Mouse (Mus musculus) adrenal gland, adult 8-10 months (tissue): ENCODE measurements around the gene Zfc3h1. TPM values are rescaled to one million over a fixed set of nuclear protein-coding genes. Genes with fewer than 3 reads are reported as not detected.

Source experiments
- DNase-seq: peaks from one replicate; pipeline ENCODE4 v3.0.0; 2022
- total RNA-seq, 4 experiments: library from RNA; stranded (reverse); gene quantifications; 2 replicates each; pipeline ENCODE4 v1.2.4; 2022

Gene Zfc3h1
- total RNA-seq: 10 to 100 TPM; 43.1 to 61.9 (median 51.4) TPM

- DNase-seq: peak; percentile 98
Measured at GRCm38 (mm10) chr10:115384221-115385017, at the start of gene Zfc3h1, which contains the start of gene Thap2. Zfc3h1 (plus strand) TSS chr10:115384959. Thap2 (minus strand) TSS chr10:115384443.

- DNase-seq: no peak
Measured at GRCm38 (mm10) chr10:115336901-115337300, 47.9 kb upstream of the Zfc3h1 start.

- no peak for DNase-seq
Measured at GRCm38 (mm10) chr10:115339820-115340328, 44.9 kb upstream of the Zfc3h1 start.

DNA sequence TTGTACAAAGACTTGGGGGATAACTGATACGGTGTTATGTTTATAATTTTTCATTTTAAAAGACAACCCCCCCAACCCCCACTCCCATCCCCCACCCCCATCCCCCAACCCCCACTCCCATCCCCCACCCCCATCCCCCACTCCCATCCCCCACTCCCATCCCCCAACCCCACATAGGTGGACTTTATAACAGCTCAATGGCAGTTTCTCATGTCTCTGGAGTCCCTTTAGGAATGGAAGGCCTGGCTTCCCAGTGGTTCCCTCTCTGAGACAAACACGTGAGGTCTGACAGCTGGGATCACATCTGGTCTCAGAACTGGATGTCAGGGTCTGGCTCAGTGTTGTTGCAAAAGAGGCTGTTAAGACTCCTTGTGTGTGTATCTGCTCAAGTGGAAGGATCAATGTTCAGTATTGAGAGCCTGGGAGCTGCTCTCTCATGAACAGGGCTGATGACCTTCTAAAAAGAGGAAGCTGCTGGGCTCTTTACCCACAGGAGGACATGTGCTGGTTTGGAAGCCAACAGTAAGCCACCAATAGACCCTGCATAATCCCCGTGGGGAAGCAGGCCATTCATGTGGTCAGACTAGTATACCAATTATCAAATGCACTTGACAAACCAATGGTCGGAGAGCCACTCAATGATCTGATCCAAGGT is 41.9 kb upstream of the Zfc3h1 start:
- DNase-seq: no peak

GRCm38 (mm10) chr10:115346444-115346843 is 38.3 kb upstream of the Zfc3h1 start:
- no peak for DNase-seq

GRCm38 (mm10) chr10:115348131-115348530 is 36.6 kb upstream of the Zfc3h1 start:
- DNase-seq: no peak

DNA sequence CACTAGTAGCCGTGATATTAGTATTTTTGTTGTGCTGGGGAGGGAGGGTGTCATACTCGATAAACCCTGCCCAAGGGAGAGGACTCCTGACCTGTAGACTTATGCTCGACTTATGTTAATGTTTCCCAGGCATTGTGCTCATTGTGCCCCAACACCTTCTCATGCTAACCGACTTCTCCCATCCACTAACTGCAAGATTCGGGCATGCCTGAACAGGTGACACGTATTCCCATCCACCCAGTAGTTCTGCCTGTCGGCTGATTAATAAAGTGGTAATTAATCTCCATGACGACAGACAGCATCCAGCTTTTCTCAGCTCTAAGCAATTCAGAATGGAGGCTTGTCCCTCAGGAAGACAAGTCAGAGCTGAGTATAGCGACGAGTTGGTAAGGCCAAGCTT is 35.7 kb upstream of the Zfc3h1 start:
- DNase-seq: no peak

DNA sequence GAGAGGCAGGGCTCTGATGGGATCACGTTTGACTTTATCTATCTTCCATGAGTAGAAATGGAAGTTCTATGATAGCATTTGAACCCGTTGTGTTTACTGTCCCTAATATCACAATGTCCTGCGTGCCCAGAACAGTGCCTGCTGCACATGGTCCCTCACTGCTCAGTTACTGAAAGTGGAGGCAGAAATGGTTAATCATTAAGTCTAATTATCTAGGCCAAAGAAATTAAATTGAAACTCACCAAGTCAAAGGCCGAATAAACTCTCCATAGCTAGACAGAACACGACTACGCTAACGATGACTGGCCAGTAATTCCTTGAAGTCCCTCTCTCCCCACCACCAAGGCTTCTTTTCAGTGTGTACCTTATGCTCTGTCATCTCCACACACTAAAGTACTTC is 35.2 kb upstream of the Zfc3h1 start:
- DNase-seq: no peak

DNA sequence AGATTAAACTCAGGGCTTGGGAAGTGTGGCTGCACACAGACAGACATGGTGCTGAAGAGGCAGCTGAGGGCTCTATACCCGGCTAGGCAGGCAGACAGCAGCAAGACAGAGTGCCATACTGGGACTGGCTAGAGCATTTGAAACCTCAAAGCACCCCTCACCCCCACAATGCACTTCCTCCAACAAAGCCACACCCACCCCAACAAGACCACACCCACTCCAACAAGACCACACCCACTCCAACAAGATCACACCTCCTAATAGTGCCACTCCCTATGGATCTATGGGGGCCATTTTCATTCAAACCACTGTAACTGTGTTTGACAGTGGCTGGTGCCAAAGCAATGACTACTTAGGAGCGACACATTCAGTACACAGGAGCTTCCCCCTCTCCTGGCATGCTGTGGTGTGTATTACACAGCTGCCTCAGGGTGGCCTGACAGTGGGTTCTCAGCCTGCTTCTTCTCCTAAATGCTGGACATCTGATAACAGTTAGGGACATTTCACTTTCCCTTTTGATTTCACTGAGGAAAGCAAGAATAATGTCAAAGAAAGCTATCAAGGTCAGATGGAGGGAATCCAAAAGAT is 33.9 kb upstream of the Zfc3h1 start:
- DNase-seq: no peak

DNA sequence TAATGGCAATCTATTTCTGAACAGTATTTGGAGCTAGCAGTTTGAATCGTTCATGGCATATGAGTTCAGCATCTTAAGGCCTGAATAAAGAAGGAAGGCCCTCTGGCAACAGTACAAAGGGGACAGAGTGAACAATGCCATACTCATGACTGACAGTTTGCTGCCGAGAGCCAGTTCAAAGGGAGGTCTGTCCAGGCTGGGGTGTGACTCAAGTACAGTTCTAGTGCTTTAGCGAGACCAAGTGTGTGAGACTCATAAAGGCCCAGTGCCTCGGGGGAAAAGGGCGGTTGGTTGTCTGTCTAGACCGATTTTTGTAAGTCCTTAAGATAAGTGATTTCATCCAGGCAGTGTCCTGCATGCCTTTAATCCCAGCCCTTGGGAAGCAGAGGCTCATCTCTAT is 30.2 kb upstream of the Zfc3h1 start:
- DNase-seq: no peak

DNA sequence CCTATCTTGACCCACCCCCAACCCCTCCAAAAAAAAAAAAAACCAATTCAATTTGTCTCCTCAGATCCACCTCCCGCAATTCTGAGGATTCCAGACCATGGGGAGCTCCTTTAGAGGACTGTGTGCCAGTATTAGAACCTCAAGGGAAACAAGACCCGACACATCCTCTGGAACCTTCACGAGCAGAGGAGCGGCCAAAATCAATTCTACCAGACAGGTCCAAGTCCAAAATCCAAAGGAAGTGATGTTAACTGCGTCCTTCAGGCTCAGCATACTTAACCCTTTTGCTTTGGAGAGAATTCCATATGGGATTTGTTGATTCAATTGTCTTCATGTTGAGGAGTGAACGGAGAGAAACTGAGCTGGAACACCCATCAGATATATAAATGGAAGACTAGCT is 29.7 kb upstream of the Zfc3h1 start:
- DNase-seq: no peak

- no peak for DNase-seq
Measured at GRCm38 (mm10) chr10:115356106-115356505, 28.7 kb upstream of the Zfc3h1 start.

GRCm38 (mm10) chr10:115358216-115358919 is 26.4 kb upstream of the Zfc3h1 start:
- DNase-seq: no peak

DNA sequence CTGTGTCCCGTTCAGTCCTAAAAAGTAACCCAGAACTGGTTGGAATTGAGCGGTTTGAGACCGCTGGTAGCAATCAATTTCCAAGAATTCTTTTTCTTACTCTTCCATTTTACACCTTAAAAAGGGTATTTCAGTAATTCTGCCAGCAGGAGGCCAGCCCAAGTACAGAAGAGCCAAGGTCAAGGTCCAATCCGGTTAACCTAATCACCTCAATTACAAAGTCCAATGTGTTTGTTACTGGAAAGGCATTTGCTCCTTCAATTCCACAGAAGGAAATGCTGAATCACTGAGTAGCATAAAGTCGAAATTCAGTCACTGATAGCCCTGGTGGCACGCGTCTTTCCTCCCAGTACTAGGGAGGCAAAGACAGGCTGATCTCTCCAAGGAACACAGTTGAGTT is 25.7 kb upstream of the Zfc3h1 start:
- DNase-seq: no peak

DNA sequence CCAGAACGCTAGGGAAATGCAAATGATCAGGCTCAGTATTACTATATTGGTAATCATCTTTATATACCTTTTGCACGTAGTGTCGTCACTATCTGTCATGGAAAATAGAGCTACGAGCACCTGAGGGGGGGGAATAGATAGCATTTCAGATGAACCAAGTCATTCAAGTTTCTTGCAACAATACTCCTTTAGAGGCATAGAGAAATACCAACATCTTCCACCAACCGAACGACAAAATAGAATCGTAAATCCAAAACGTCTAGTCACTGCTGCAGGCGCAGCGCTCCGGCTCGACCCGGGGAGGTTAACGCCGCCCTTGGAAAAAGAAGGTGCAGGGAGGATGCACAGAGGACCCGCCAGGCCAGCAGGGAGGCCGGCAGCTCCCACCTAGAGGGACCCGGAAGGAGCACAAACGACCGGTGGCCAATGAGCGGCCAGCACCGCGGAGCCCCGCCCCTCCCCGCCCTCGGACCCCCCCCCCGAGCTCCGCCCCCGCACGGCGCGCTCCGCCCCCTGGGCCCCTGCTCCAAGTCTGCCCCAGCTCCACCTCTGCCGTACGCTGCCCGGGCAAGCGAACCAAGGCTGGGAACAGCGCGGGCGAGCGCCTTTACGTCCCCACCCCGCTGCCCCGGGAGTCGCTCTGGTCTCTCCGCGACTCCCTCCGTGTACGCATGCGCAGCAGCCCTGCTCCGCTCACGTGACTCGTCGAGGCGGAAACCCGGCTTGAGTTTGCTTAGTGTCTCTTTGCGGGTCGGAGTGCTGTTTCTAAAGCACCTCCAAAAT is 22.7 kb upstream of the Zfc3h1 start, which contains the start of gene Tmem19:
Gene Tmem19 (minus strand): TSS at position 662 of the 783 bp plus-strand sequence.
- peak; percentile 97 for DNase-seq

- no peak for DNase-seq
Measured at GRCm38 (mm10) chr10:115362623-115362964, 22.2 kb upstream of the Zfc3h1 start.

GRCm38 (mm10) chr10:115363151-115363550 is 21.6 kb upstream of the Zfc3h1 start:
- no peak for DNase-seq

GRCm38 (mm10) chr10:115381506-115382084 is 3.2 kb upstream of the Zfc3h1 start:
- no peak for DNase-seq

GRCm38 (mm10) chr10:115382846-115383643 is 1.7 kb upstream of the Zfc3h1 start:
- no peak for DNase-seq

- DNase-seq: no peak
Measured at GRCm38 (mm10) chr10:115383644-115384220, 1.0 kb upstream of the Zfc3h1 start.
